Mouse (Mus musculus) c-Kit-positive CD71-negative TER-119-negative erythroid progenitor cells, embryonic 14.5 days (primary cell): ENCODE results near the gene Hoxc11.
A peak's percentile ranks its signal among the peaks of the same experiment; 100 is the strongest.

Source experiments
- DNase-seq: peaks from one replicate; pipeline ENCODE4 v3.0.0-alpha.2; 2013; ENCODE audit warnings: low read depth

The Hoxc11 gene

GRCm38 (mm10) chr15:102954192-102955006, at the start of gene Hoxc11:
Gene Hoxc11, plus strand, starts transcription at chr15:102954427.
- DNase-seq: no peak

DNA sequence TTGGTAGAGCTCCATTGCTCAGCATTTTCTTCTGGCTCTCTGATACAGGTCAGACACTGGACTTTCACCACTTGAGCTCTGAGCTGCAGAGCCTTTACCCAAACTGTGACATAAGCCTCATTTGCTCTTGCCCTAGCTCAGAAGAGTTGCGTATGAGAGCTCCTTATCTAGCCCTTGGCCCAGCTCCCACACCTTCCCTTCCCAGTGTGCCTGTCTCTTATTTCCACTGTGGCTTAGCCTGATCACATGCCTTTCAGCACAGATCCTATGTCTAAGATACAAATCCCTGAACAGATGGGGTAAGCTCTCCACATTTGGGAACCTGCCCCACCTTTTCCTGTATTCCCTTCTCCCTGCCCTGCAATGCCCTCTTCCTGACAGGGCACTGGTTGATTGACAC, 49.3 kb upstream of the Hoxc11 start:
- no peak for DNase-seq

- DNase-seq: no peak
Measured at GRCm38 (mm10) chr15:102909536-102909935, 44.7 kb upstream of the Hoxc11 start.

DNA sequence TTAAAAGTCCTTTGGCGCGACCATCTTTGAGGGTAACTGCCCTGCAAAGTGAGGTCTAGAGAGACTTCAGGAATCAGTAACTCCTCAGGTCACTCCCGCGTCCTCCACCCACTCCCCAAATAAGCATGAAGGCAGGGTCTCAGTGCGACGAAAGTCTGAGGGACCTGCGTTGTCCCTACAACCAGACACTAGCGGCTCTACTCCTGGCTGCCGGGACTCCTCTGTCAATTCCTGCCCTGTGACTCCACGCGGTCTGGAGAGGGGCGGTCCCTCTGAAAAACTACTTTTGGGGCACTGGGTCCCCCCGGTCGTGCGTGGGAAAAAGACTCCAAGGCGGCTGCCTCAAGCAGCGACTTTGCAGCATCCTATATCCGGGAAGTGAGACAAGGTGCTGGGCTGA, 44.2 kb upstream of the Hoxc11 start:
- DNase-seq: no peak

- DNase-seq: no peak
Measured at GRCm38 (mm10) chr15:102910496-102911095, 43.6 kb upstream of the Hoxc11 start.

- no peak for DNase-seq
Measured at GRCm38 (mm10) chr15:102913038-102913585, 41.1 kb upstream of the Hoxc11 start.

GRCm38 (mm10) chr15:102917972-102918572, 36.2 kb upstream of the Hoxc11 start:
- no peak for DNase-seq

DNA sequence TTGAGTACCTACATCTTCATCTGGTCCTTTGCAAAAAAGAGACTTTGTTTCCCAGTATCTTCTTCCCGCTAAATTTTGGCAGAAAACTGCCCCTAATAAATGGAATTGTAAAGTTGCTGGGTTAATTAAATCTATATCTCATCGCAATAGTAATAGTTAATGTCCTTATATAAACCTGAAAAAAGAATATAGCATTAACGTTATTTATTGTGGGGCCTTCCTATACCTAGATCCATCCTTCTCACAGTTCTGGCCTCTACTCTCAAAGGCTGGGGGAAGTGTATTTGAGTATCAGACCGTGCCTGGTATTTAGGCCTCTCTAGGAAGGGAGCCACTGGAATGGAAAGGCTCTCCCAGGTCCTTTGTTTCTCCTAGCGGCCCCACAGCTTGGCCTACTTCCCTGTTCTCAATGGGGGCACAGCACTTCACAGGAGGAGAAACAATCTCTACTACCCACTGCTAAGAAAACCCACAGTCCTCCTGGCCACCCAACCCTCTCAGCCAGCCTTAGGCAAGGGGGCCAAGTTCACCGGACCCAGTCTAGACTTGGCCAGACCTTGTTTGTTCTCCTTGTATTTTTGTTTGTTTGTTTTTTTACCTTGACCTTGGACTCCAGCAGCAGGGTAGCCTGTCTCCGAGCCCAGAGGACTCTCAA, 35.5 kb upstream of the Hoxc11 start:
- no peak for DNase-seq

GRCm38 (mm10) chr15:102919336-102920180, 34.7 kb upstream of the Hoxc11 start:
- DNase-seq: no peak

GRCm38 (mm10) chr15:102920619-102921018, 33.6 kb upstream of the Hoxc11 start:
- DNase-seq: peak; percentile 18

GRCm38 (mm10) chr15:102921053-102922011, 32.9 kb upstream of the Hoxc11 start, which contains the start of gene Hoxc13:
Gene Hoxc13, plus strand, starts transcription at chr15:102921103.
- no peak for DNase-seq

DNA sequence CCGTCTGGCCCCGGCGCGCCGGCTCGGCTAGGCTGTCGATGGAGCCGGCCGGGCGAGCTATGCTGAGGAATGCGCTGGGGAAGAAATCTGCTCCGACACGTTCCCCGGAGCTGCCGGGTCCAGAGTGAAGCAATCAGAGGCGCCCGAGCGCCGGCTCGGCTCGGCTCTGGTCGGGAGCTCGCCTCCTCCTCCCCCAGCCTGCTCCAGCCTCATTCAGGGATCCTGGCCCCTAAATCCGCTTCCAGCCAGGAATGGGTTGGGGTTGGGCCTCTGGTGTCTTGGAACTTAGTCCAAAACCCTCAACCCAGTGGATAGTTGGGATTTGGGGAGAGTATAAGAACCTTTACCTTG, 32.2 kb upstream of the Hoxc11 start:
- no peak for DNase-seq

- DNase-seq: no peak
Measured at GRCm38 (mm10) chr15:102922636-102923500, 31.4 kb upstream of the Hoxc11 start.

DNA sequence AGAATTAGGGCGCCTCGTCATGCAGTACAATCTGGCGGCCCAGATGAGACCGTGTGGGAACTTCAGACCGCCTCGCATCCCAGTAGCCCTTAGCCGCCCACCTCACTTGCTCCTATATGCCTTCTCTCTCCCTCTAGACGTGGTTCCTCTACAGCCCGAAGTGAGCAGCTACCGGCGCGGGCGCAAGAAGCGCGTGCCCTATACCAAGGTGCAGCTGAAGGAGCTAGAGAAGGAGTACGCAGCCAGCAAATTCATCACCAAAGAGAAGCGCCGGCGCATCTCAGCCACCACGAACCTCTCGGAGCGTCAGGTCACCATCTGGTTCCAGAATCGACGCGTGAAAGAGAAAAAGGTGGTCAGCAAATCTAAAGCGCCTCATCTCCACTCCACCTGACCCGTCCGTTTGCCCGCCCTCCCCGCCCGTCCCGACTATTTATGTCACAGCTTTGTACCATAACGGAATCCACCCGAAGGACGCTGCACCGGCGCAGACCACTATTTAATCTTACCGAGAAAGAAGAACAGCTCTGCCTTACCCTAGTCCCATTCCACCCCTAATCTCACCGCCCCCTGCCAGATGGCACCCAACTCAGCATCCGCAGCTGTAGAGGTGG, 27.1 kb upstream of the Hoxc11 start:
- DNase-seq: no peak

DNA sequence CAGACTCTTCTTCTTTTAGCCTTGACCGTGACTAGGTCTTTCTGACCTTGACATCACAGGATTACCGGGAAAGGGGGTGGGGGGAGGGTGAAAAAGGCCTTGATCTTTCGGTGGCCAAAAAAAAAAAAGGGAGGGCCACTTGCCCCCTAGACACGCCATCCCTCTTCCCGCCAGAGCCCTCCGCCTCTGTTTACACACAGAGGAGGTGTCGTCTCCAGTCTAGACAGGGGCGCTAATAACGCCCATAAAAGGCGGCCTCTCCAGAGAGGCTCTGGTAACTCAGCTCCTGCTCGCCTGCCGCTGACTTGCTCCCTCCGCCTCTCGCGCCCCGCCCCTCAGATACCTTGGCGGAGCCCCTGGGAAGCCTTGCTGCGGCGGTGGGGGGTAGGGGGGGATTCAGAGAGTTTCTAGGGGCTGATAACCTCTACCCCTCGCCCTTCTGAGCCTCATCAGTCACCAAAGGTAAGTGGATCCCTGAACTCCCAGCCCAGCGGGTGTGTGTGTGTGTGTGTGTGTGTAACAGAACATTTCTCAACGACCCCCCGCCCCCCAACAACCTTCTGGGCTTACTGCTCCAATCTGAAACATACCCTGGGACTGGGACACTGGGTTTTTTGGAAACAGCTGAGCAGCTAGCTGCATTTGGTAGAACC, 22.4 kb upstream of the Hoxc11 start:
- no peak for DNase-seq

- no peak for DNase-seq
Measured at GRCm38 (mm10) chr15:102934438-102934837, 19.8 kb upstream of the Hoxc11 start.

DNA sequence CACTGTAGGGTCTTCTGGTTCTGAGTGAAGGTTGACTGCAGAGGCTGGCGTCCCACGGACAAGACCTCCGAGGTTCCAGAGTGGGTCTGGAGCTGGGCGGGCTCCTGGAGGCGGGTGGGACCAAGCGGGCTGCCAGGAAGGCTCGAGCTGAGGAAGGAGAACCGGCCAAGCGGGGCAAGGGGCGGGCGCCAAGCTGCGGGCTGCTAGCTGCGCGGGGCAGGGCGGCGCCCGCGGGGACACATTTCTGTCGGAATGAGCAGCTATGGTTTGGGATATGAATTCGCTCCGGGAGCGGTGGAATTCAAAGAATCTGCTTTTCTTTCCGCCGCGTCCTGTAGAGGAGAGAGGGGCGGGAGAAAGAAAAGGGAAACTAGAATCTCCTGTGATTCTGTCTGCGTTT, 19.3 kb upstream of the Hoxc11 start:
- no peak for DNase-seq

DNA sequence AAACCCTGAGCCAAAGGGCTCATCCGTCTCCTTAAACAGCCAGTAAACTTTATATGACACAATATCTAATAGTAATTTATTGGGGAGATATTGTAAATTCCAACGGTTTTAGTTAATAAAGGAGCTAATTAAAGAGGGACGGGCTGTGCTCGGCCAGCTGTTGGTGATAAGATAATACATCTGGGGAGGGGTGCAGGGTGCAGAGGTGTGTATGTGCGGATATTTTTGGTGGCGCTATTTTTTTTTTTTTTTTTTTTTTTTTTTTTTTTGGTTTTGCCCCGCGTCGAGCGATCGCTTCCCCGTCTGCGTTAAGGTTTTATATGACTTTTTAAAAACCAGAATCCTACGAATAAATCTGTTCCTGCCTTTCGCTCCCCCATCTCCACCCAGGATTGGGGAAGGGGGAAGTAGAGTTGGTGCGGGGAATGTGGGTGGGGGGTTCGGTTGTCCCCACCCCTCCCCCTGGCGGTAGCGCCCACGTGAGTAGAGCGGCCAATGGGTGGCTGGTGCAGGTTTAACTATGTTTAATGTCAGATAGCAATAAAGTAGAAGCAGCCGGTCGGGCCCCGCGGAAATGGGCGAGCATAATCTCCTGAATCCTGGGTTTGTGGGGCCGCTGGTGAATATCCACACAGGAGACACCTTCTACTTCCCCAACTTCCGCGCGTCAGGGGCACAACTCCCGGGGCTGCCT, 17.8 kb upstream of the Hoxc11 start, which contains the start of gene Hoxc12:
Gene Hoxc12, plus strand, starts transcription at position 479 of the 694 bp plus-strand sequence.
- DNase-seq: no peak
